Mouse (Mus musculus) erythroid progenitor cell, adult 5-6 weeks (primary cell): ENCODE results near the gene Zpr1. TPM values are rescaled to one million over a fixed set of nuclear protein-coding genes. Genes with fewer than 3 reads are reported as not detected.
"Not testable (repeated sequence)": the region's sequence is repeated elsewhere in the genome, so short reads cannot be mapped to it uniquely, and the experiment has no call there.

Source experiments
- ATAC-seq: replicated peaks from 2 replicates; pipeline ENCODE4 v1.8.0; 2016; ENCODE audit warnings: moderate number of reproducible peaks, mild to moderate bottlenecking, moderate TSS enrichment, inconsistent platforms; ENCODE audit not compliant: poor library complexity, low FRiP score, severe bottlenecking
- total RNA-seq, 2 experiments: library from RNA; stranded (forward) in 1 of 2; stranded (reverse) in 1 of 2; fragments of 150-400 nt in 1 of 2; fragments of 186-747, 209-891 nt in 1 of 2; gene quantifications; 2 replicates each; pipeline versions ENCODE4 v1.2.3 to v1.2.4; 2015 to 2017; ENCODE audit warnings: low replicate concordance in 2 of 2

Gene Zpr1
- total RNA-seq, 2 experiments from 2014 or later: 5.9 to 9.6 TPM

DNA sequence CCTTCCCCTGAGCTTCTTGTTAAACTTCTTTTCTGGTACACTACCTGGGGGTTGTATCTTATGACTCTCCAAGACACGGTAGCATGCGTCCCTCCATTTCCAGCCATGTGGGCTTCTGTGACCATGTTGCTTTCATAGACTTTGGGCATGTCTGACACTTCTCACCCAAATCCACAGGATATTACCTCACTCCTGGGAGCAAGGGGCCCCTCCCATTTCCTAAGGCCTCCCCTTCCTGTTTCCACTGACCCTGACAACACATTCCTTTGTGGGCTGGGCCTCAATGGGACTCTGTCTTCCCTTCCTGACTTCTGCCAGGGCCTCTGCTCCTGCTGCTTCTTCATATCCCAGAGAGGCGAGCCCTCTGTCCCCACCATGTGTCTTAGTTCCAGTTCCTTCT, 15.3 kb upstream of the Zpr1 start:
- ATAC-seq: no peak

DNA sequence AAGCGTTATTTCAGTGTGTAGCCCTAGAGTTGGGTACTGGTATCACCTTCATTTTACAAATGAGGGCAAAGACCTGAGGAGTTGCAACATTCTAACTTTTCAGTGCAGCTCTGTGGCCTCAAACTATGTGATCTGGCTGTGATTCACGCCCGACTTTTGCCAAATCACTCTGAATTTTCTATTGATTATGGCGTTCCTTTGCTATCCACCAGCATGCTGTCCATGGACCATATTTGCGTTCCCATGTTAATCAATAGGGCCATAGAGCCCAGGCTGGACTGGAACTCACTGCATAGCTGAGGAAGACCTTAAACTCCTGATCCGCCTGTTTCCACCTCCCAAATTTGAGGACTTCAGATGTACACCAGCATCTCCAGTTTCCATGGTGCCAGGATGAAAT, 13.8 kb upstream of the Zpr1 start:
- no peak for ATAC-seq

DNA sequence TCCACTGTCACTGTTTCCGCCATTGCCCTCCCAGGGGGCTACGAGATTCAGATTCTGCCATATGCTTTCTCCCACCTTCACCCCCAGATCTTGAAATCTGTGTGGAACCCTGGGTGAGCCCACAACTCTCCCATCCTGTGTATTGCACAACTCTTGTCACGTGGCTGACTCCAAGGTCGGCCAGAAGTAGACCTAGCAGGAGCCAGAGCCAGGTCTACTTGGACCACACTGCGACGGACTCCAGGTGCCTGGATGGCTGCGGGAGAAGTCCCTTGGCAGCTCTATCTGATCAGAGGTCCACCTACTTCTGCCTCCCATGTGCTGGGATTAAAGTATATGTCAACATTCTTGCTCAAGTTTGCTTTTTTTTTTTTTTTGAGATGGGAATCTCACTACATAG, 11.7 kb upstream of the Zpr1 start:
- ATAC-seq: no peak

DNA sequence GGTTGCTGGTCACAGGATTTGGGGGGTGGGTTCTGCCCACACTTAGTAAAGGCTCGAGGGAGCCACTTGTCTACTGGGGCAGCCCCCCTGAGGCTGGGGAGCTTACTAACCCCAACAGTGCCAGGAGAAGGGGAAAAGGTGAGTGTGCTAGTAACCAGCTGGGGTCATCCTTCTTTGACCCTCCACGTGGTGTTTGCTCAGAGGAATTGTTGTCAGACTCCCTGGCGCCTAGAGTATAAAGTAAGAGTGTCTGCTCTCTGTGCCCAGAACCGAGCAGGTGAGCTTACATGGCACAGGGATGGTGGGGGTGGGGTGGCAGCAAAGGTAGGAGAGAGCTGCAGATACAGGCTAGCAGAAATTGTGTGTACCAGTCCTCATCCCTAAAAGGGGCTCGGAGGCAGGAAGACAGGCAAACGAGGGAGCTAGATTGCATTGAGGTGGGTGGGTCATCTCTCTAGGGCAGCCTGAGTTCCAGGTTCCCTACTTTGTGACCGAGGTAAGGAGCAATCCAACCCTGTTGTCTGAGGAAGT, 4.5 kb upstream of the Zpr1 start, which contains the start of gene Apoa5:
Gene Apoa5, plus strand, starts transcription at position 291 of the 531 bp plus-strand sequence.
- no peak for ATAC-seq

DNA sequence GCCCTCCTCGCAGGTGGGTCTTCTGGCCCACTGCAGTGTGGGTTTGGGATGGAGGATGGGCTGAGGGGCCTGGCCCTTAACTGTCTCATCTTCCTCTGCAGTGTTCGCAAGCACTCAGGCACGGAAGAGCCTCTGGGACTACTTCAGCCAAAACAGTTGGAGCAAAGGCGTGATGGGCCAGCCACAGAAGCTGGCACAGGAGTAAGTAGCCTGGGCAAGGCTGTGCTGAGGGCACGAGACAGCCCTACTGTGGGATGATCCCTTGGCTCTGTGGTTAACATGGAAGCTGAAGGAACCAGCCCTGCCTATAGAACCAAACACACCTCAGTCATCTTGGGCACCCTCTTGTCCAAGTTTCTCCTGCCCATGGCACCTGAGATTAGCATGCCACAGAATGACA, 3.7 kb upstream of the Zpr1 start:
- no peak for ATAC-seq

DNA sequence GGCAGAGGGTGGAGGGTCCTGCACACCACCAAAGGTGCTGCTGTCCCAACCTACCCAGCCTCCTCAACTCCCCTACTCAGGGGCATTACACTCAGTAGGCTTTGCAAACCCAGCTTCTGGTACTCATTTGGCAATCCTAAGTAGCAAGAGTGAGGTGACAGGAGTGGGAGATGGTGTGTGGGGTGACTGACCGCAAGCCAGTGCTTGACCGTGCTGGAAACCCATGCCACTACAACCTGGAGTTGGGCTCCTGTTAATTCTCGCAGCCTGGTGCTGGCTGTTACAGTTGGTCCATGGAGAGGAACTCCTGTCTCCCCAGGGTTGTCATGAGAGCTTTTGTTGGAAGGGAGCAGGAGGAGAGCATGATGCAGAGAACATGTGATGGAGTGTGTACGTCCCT, 2.1 kb upstream of the Zpr1 start:
- no peak for ATAC-seq

DNA sequence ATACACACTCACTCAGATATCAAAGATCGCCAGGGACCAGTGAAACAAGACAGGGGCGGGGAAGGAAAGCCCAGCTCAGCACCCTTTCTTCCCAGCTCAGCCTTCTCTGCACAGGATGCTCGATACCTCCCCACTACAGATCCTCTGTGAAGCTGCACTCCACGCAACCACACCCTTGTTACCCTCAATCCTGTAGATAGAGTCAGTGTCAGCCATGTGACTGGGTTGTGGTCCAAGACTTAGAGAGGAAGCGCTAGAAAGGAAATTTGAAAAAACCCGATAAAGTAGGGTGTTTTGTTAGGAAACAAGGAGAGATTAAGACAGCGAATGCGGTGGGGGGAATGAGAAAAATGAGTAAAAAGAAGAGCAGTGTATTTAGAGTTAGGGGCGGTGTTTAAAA, 794 bp upstream of the Zpr1 start:
- no peak for ATAC-seq

DNA sequence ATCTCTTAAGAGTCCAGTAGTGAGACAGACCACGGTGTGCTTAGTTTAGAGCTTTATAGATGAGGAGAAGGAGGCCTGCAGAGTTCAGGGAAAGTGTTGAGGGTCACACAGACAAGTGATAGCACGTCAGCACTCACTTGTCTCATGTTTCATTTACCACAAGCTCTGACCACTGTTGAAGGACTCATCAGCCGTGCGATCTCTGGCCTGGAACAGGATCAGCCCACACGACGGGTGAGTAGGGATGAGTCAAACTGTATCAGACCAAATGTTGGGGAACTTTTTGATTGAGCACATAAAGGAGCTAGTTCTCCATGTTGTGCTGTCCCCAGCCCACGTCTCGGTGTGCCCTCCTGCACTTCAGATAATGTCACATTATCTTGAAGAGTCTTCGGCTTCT, 1.6 kb downstream of the Zpr1 start:
- no peak for ATAC-seq

DNA sequence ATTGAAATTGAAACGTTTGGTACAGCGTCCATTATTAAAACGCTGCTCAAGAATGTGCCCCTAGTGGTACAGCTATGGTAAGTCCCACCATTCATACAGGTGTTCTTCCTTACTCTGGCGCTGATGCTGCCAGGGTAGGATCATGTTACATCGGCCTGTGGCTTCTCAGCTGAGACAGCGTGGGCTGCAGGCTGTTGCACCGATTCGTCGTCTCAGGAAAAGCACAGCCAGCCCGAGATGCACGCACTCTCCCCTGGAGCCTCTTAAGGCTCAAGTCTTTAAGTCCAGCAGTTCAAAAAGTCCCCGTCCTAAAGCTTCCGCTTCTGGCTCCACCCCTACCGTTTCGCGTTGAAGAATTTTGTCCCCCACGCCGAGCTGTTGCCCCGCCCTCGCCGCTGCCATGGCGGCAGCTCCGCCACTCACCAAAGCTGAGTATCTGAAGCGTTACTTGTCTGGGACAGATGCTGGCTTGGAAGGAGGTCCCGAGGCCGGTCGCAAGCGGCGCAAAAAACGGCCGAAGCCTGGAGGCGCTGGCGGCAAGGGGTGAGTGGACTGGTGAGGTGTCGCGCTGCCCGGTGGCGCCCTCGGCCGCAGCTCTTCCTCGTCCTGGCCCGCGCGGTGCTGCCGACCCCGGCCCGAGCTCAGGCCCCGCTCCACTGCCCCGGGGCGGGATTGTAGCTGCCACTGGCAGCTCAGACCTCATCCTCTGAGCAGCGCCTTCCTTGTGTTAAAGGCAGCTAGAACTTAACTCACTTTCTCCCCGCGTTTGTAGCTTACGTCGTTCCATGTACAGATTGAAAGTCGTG, 10.0 kb downstream of the Zpr1 start, which contains the start of gene Bud13:
Gene Bud13, plus strand, starts transcription at position 378 of the 806 bp plus-strand sequence.
- ATAC-seq: peak; percentile 97

DNA sequence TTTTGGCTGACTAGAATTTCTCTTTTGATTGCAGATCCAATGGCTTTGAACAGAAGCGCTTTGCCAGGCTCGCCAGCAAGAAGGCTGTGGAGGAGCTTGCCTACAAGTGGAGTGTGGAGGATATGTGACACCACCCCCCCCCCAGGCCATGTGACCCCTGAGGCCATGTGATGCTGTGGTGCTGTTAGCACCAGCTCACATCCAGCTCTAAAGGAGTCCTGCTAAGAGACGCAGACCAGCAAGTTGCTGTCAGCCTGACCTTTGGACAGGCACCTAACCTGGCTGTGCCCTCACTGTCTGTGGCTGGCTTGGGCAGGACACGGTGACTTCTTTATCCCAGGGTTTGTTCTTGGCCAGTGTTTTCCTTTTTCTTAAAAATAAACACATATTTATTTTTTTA, 25.5 kb downstream of the Zpr1 start:
- ATAC-seq: no peak

DNA sequence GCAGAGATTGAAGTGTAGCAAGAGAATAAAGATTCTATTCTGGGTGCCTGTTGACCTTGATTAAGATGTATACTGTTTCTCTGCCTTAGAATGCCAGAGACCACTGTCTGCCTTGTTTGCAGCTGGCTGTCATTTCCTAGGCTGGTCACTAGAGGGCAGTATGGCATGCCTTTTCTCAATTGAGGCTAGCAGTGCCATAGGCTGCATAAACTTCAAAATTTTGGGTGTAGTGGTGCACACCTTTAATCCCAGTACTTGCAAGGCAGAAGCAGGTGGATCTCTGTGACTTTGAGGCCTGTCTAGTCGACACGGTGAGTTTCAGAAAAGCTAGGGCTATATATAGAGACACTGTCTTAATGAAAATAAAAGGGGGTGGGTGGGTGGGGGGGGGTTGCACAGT, 29.3 kb downstream of the Zpr1 start:
- ATAC-seq: peak; percentile 63

DNA sequence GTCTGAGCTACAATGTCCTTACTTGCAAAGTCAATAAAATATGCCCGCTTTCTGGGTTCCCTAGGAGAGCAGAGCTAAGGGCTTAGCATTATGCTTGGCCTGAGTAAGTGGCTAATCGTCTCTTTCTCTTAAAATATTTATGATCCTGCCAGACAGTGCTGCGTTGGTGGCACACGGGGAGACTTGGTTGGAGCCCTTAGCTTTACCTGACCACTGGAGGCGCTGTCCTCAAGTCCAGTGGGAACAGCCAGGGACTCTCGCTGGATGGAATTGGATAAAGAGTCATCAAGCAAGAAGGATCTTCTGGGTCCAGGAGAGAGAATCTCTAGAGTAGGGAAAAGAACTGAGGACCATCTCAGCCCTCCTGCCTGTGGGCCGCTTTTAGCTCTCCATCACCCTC, 36.3 kb downstream of the Zpr1 start:
- no peak for ATAC-seq

DNA sequence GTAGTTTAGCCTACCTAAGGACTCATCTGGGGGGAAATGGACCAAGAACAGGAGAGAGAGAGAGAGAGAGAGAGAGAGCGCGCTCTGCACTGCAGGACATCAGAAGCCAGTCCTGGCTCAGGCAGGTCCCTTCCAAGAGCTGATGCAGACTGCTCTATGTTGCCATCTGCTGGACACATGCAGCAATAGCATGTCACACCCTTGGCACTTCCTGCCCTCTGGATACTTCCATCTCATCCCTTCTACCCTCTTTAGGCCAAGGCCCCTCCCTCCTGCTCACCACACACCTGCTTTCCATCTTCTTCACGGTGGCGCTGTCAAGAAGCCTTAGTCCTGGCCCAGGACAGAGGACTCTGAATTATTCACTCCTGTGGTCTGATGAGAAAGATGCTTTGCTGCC, 41.6 kb downstream of the Zpr1 start:
- ATAC-seq: peak; percentile 76

DNA sequence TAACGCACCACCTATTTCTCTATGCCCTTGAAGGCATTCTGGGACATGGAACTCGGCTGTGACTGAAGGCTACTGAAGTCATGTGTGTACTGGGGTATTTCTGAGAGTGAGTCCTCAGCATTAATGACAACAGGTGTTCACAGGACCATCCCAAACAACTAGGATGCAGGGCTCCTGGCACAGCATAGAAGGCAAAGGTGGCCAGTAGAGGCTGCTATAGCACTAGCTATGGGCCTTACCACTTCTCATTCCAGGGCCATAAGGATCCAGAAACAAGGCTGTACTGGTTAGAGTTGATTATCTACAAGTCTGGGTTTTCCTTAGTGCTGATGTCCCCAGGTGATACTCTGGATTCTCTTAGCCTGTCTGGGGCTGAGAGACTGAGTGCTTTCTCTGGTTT, 42.1 kb downstream of the Zpr1 start:
- ATAC-seq: no peak

DNA sequence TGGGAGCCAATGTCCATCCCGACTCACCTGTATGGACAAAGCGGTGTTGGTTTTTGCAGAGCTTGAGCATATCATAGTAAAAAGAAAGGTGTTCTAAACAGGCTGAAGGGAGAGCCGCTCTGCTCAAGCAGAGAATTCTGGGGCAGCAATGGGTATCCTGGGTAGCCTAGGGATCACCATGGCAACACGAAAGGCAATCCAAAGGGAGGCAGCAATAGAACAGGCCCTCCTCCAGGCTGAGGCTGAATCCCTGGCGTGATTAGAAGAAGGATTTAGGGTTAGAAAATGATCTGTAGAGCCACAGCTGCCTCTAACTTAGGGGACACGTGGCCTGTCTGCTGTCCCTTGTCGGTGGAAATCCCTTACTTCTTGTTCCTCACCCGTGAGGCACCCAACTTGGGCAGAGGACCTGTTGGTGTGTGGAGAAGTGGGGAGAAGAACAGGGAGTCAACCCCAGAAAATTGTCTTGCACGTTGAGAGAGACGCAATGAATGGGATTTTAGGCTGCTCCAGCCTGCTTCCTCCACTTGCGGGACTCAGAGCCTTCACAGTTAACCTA, 43.0 kb downstream of the Zpr1 start:
- ATAC-seq: no peak

DNA sequence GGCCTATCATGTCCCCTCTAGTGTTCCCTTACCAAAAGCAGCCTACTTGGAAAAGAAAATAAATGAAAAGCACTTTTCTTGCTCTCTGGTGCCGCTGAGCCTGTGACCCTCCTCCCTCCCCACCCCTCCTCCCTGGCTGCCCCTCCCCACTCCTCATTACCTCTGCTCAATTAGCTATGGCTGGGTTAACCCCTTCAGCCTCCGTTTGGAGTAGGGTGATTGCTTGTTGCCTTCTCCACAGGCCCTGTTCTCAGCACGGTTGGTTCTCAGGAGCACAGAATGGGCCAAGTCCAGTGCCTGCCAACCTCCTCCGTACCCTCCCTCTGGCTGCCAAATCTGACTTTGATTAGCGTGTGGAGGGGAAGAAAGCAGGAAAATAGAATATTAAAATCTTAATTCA, 43.5 kb downstream of the Zpr1 start:
- no peak for ATAC-seq

DNA sequence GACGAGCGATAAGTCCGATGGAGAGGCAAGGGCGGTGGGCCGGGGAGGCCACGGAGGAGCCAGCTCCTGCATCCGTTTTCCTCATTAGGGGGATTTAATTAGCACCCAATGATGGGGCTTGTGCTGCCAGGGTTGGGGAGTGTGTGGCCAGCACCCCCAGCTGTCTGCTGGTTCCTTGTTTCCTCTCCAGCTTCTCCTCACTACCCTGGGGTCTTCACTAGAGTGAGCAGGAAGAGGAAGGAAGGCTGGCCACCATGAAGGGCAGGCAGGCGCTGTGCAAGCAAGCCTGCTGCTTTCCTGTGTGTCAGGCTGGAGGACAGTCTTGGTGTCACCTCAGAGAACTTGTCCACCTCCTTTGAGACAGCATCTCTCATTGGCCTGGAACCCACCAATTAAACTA, 44.0 kb downstream of the Zpr1 start:
- no peak for ATAC-seq

DNA sequence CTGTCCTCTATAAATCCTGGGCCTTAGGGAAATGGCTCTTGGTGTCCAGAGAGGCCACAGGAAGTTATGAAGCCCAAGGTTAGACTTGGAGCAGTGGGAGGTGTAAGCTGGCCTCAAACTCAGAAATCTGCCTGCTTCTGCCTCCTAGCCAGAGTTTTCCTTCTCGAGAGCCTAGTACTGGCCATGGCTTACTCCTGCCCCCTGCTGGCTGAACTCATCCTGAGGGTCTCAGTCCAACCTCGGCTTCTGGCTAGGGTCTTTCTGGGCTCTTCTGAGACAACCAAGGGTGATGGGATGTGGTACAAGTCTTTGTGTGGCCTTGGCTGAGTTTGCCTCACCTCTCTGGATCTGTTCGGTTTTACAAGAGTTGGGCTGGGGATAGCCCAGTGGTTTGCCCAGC, 45.1 kb downstream of the Zpr1 start:
- ATAC-seq: no peak

DNA sequence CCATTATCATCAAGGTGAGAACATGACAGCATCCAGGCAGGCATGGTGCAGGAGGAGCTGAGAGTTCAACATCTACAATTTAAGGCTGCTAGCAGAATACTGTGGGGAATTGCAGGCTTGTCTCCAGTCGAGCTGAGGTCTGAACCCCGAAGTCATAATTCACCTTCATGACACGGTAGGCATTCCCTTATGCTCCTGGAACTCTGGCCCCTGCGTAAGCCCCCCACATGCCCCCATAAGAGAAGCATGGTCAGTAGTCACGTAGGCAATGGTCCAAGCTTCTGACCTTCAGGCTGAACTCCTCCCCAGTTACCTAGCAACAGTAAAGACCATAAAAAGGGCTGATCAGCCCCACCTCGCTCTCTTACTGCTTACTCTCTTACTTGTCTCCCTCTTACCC, 47.0 kb downstream of the Zpr1 start, which contains the start of gene 4931429L15Rik:
Gene 4931429L15Rik, minus strand, starts transcription at position 101 of the 400 bp plus-strand sequence.
- not testable (repeated sequence) for ATAC-seq

DNA sequence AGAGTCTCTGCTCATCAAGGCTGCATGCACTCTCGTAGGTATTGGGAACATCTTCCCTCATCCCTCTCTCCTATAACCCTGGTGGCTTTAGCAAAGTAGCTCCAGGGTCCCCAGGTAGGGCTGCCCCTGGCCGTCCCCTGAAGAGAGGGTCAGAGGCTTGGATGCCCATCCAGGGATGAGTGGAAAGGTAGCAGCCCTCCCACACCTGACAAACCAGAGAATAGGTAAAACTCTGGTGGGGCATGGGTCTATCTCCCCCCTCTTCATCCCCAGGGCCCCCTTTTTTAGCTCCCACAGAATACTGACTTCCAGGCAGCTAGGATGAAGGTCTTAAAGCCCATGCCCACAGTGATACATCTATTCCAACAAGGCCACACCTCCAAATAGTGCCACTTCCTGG, 47.6 kb downstream of the Zpr1 start:
- ATAC-seq: no peak

DNA sequence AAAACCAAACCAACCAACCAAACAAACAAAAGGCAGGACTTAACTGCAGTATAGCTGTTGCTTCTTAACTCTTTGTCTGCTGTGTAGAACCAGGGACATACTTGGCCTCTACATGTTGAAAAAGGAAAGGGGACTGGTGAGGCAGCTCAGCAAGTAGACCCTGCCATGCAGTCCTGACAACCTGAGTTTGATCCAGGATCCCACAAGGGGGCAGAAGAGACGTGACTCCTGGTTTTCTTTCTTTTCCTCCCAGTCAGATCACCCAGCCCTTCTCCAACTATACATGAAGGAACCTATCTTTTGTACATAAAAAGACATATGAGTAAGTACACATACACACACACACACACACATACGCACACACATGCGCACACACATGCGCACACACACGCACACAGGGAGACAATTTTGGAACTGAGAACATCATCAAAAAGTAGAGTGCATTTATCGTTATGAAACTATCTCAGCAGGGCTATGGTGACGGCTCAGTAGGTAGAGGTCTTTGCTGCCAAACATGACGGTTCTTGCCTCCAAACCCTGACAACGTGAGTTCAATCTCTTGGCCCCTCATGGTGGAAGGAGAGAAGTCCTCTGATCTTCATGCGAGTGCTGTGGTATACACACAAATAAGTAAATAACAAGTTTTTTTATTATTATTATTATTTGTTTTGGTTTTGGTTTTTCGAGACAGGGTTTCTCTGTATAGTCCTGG, 54.0 kb downstream of the Zpr1 start:
- no peak for ATAC-seq
